Mouse (Mus musculus) c-Kit-positive CD71-positive TER-119-negative erythroid progenitor cells, embryonic 14.5 days (primary cell): Measurements from ENCODE around the gene Magi3.
A peak's percentile ranks its signal among the peaks of the same experiment; 100 is the strongest.

Experiments used
- DNase-seq: peaks from one replicate; pipeline ENCODE4 v3.0.0-alpha.2; 2013; ENCODE audit warnings: low read depth

Gene Magi3

DNA sequence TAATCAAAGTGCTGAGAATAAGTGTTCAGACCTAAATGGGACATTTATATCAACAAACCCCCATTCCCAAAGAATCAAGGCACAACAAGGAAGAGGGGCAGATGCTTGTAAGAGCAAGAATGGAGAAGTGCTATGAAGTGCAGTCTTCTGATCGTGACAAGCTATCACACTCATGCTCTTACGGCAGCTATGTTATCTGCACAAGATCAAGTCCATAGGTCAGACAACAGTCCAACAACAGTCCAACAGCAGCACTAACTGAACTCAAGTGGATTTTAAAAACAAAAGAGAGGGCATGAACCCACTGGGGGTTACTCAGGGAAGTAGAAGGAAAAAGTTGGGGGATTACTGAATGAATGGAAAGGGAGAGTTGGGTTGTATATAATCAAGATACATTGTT is 30.4 kb downstream of the Magi3 start:
- DNase-seq, result no peak

DNA sequence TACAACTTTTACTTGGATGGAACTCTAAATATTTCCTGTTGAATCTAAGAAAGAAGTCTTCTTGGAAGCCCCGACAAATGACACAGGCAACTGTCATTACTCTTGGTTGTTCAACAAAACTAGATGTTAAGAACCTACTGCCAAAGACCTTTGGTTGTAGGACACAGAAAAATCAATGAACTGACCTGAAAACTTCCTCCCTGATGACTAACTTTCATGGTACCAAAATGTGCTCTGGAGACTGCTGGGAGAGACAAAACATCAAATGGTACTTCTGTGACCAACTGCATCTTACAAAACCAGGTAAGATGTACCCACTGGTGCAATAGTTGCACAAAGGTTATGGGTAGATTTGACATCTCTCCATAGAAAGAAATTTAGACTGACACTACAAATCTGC is 30.9 kb downstream of the Magi3 start:
- no peak for DNase-seq

DNA sequence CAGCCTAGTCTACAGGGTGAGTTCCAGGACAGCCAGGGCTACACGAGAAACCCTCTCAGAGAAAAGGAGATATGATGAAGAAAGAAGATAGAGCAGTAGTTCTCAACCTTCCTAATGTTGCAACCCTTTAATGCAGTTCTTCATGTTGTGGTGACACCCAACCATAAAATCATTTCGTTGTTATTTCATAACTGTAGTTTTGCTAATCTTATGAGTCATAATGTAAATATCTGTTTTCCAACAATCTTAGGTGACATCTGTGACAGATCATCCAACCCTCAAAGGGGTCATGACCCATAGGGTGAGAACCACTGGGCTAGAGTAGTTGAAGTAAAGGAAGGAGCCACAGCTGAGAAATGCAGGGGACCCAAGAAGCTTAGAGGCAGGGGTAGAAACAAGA is 35.9 kb downstream of the Magi3 start:
- DNase-seq, result no peak

DNA sequence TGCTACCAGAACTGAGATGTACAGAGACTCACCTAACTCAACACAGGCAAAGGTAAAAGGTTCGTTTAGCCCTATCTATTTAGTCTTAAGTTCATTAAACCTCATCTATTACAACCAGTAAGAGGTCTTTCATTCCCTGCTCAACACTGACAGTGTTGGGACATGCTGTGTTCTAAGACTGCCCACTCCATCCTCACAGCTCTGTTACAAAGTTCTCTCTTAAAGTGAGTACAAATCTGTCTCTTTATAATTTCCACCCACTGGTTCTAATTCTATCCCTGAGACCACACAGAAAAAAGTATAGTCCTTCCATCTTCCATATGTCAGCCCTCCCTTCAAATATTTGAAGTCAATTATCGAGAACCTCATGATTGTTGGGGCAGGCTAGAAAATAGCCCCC is 36.5 kb downstream of the Magi3 start:
- no peak for DNase-seq

DNA sequence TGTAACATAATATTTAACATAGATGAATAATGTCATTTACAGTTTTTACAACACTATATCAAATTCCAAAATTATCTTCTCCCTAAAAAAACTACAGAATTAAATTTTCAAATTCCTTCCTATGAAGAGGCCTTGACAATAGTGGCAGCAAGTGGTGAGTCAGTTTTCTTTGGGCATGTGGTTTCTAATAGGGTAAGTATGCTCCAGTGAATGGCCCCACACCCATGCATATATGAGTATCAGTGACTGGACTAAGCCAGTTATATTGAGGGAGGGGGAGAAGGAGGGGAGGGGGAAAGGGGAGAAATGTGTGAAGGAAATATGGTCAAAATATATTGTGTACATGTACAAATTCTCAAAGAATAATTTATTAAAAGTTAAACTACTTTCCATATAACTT is 37.5 kb downstream of the Magi3 start:
- no peak for DNase-seq

DNA sequence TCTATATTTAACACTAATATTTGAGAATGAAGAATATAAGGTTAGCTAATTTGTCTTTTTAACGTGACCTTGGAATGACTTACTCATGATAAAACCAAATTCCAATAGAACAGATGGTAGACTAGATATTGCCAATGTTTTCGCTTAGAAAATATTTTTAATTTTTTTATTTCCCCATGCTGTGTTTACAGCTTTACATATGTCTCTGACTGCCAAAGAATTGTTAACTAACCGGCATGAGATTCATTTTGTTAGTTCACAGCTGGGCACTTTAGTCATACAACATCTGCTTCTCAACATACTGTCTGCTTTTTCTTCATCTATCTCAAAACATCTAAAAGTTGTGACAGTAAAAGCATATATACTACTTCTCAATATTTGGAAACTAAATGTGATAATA is 58.8 kb downstream of the Magi3 start:
- no peak for DNase-seq

DNA sequence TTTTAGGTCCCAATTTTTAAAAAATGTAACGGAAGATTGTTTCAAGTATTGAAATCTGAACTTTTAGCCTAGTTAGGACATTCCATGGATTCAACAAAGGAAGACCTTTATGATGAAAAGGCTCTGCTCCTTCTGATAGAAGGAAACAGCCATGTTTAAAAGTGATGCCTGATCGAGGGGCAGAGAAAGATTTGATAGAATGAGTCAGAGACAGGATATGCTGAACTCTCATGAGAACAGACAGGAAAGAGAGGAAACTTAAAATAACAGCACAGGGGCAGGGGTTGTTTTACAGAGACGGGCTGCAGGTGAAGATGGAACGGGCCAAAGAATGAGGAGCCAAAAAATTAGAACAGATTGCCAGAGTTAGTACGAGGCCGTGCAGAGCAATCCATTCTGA is 59.6 kb downstream of the Magi3 start:
- no peak for DNase-seq

DNA sequence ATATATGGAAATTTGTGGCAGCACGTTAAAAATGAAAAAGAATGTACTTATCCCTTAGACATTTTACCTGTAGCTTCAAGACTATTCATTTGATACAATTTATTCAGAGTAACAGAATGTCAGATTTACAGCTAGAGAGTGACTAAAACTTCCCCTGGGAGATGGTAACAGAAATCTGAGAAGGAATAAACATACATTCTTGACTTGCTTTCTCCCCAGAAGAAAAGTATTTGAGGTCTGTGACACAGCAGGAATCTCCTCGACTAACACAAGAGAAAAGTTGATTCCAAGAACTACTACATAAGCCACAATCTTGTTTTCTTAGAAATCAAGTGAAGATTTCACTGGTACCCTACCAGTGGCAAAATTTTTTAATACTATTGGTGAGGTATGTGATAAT is 70.0 kb downstream of the Magi3 start:
- DNase-seq, result no peak

DNA sequence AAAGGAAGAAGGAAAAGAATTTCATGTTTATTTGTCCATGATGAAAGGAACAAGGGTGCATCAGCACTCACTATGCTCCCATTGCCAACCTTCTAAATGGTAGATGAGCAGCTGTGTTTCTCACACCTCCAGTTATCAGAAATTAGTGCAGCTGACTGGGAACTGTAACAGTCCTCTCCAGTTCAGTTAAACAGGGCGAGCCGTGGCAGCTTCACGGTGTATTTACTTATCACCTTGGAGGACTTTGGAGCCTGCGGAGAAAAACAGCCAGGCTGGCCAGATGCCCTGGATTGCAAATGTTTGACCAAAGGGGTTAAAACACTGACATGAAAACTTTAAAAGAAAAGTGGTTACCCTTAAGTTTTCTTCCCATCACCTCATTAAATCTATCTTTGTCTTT is 77.8 kb downstream of the Magi3 start:
- no peak for DNase-seq

DNA sequence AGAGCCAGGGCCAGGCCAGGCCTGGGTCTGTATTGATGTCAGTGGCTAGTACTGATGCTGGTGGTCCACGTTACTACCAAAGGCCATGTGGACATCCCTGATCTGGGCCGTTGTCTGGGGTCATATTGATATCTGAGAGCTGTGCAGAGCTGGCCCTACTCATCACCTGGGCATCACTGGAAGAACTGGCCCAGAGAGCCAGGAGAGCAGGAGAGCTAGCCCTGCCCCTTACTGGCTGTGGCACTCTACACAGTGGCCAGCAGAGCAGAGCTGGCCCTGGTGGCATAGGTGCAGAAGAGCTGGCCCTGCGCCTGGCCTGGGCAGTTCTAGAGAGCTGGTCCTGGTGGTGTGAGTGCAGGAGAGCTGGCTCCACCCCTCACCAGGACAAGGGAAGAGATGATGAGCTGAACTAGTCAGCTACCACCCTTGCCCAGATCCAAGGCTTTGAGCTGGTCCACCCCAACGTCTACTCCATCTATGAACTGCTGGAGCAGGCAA is 81.2 kb downstream of the Magi3 start:
- DNase-seq, result no peak

DNA sequence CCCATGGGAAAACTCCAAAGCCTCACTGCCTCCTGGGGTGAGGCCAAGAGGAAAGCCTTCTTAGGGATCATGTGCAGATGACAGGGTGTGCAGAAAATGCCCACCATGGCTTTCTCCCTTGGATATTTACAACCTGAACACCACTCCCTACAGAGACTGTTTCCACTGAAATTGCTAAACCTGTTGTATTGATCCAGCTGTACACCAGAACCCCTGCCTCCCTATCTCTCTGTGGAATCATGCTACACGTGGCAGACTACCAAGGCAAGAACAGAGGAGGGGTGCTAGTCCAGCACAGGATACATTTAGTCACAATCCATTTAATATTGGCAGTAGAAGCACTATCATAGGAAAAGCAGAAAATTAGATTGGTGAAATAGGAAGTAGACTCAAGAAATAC is 94.5 kb downstream of the Magi3 start:
- no peak for DNase-seq

DNA sequence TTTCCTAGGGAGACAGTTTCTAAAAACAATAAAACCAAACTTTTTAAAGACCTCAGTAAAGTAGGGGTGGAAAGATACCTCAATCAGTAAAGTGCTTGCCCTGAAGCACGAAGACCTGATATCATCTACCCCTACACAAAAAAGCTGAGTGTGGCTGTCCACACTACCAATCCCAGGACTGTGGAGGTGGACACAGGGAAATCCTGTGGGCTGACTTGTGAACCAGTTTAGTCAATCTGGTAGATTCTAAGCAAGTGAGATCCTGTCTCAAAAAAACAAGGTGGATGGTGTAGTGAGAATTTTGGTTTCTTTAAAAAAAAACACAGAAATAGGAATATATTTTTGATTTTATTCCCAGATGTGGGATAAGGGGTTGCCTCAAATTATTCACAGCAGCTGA is 96.3 kb downstream of the Magi3 start:
- DNase-seq, result no peak

DNA sequence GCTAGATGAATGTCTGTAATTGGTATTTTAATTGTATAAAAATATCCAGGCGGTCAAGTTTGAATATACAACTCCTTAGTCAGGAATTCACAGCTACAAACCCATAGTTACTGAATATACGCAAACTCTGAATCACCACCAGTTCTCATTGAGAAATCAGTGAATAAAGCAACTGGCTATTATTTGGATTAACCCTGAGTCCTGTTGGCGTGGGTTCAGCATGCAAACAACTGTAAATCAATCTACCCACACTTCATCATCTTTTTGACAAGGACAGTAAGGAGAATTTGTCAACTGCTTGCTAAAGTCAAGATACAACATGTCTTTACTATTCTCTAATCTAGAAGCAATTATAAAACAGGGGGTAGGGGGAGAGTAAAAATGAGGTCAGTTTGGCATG is 110.7 kb downstream of the Magi3 start:
- no peak for DNase-seq

DNA sequence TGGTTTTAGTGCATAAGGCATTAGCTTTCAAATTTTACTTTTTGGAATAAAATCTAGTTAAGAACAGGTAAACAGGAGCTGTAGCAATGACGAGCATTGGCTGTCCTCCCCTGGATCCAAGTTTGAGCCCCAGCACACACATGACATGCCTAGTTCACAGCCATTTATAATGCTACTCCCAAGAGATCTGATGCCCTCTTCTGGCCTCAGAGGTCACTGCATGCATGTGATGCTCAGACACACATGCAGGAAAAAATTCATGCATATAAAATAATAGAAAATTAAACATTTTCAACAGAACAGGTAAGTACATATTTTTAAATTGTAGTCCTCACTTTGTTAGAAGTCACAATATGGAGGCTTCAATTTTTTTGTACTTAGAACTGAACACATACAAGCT is 115.2 kb downstream of the Magi3 start:
- DNase-seq, result peak; percentile 39

DNA sequence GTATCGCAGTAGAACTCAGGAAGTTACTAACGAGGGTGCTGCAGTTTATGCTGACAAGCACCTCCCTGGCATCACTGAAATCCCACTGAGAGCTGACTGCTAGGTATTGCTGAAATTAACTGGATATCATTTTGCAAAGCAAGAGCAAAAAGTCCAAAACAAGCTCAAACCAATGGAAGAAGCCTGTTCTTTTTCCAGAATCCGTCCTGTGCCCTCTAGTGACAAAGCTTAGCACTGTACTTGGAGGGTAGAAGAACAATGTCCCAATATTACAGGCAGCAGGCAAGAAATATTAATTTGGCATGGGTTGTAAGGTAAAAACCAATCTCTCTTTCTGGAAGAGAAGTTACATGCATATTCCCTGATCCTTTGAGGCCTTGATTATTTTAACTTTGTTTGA is 118.5 kb downstream of the Magi3 start:
- no peak for DNase-seq

DNA sequence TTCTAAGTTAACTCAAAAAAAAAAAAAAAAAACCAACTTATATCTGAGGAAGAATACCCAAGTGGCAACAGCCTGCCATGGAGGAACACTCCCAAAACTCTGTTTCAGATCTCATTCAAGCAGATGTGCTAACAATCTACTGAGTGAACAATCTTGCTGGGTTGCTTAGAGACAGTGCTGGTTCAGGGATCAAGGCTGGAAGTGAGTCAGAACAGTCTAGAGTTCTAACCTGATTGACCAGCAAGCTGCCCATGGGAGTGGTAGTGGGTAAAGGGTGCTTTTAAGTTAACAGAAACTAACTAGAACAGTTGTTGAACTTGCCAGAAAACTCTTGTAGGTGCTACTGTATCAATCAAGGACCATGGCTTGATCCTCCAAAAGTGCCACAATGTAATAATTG is 118.9 kb downstream of the Magi3 start:
- no peak for DNase-seq

DNA sequence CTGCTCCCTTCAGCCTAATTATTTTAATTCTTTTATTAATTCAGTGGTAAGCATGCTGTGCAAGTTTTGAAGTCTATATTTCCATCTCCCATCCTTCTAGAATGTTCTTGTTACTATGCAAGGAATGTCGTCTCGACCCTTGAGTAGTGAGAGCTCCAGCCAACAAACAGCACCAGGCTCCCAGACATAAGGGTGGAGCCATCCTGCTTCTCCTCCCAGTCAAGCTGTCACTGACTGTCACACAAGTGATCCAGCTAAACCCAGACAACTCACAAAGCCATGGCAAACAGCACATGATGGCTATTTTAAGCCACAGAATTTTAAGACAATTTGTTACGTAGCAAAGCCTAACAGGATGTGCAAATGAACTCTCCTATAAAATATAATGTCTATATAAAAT is 124.2 kb downstream of the Magi3 start:
- no peak for DNase-seq

DNA sequence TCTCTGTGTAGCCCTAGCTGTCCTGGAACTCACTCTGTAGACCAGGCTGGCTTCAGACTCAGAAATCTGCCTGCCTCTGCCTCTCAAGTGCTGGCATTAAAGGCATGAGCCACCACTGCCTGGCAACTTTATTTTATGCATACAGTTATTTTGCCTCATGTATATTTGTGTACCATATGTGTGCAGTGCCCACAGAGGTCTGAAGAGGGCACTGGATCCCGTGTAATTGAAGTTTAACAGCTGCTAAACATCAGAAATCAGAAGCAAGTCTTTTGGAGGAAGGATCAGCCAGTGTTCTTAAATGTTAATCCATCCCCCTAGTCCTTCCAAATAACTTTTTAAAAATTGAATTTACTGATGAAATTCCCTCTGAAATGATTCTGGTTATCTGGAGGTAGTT is 125.5 kb downstream of the Magi3 start:
- no peak for DNase-seq

DNA sequence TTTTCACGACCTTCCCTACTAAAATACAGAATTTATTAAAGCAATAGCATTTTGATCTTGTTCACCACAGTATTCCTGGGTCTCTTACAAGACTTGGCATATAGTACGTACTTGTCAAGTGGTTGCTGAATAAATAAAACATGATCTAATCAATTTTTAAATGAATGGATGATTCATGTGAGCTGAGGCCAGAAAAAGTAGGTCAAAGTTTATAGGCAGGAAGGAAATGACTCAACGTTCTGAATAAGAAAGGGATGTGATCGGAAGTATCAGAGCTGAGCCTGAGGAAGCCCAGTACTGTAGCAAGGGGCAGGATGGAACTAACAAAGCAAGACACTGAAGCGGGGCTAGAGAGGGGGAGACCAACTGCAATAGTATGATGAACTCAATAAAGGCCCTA is 127.4 kb downstream of the Magi3 start:
- no peak for DNase-seq

DNA sequence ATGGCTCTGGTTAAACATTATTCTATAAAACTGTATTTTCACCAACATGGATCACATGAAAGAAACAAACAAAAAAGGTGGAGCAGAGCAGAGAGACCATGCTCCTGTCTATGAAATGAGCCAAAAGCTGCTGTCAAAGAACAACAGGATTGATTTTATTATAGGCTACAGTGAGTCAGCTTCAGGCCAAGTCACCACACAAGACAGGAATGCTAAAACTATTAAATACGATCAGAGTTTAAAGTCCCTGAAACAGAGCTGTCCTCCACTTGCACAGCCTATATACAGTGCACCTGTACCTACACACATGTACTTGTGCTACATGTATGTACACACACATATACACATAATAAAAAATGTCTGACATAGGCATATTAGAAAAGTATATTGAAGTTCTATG is 138.1 kb downstream of the Magi3 start:
- no peak for DNase-seq

DNA sequence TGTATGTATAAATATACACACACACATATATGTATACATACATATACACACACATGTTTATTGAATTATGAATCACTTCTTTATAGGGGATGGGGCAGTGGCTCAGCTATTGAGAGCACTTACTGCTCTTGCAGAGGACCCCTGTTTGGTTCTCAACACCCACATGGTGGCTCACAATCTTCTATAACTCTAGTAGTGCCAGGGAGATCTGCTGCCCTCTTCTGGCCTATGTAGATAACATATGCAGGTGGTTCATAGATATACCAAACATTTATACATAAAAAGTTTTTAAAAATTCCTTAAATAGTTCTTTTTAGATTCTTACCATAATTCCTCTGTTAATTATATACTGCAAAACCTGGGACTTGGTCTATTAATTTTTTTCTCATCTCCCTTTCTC is 141.4 kb downstream of the Magi3 start:
- no peak for DNase-seq

DNA sequence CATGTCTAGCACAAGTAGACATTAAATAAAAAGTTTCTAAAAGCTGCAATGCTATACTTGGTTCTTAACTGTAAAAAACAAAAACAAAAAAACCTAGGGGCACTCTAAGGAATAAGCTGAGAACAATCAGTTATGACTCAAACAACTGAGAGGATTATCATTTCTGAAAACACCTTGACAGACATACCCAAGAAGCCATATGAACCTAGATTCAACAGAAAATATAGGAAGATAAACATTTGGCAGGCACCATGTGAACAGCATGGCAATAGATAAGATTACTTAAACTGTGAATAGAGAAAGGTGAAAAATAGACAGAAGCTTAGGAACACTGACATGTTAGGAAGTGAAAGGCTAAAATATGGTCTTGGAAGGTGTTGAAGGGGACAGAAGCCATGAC is 150.8 kb downstream of the Magi3 start:
- DNase-seq, result peak; percentile 34

DNA sequence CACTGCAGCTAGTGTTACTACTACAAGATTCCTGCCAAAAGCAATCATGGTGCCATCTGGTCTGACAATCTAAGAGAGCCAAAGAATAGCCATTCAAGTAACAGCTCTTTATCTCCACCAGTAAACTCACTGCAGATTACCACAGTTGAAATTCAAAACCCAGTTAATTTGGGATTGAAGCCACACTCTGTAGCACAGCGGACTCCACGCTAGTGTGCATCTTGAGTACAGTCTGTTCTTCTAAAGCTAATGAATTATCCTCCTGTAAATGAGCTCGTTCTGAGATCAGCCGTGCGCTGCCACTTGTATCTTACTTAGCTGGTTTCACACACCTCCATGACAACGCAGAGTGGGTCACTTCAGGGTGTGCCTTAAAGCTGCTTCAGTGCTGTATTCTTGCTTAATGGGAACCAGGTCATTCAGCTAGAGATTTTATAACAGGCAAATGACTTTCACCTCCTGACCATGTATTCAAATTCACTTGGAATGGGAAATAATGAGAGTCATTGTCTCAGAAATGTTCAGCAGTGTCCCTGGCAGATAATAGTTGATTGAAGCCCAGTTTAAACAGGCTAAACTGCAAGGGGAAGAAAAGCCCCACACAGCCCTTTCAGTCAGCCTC is 161.1 kb downstream of the Magi3 start:
- DNase-seq, result no peak

DNA sequence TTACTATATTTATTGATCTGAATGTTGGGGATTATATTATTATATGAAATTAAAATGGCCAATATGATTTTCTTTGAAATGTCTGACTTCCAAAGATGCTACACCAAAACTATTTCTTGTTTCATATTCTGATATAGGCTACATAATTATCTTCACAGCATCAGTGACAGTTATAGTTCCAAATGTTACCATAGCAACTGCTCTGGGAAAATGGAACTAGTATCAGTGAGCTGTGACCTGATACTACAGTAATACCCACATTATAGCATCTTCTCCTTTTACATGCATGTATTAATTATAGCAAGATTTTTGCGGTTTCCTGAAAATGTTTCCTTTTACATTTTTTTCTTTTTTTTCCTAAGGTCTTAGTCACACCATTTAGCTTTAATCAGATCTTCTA is 187.4 kb downstream of the Magi3 start:
- no peak for DNase-seq

DNA sequence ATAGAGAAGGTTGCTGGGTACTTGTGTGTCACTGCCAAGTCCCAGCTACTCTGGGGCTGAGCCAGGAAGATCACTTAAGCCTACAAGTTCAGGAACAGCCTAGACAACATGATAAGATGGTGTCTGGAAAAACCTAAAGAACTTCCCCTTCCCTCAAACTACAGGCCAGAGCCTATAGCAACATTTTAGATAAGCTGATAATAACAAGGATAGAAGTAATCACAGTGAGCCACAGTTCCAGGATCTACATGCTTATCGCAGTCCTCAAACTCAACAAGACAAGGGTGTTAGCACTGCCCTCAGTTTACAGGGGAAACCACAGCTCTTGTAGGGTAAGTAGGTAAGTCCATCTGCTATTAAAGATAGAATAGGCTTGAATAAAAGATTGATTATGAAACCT is 188.1 kb downstream of the Magi3 start:
- peak; percentile 14 for DNase-seq
